Mouse (Mus musculus) thymus, postnatal 10 days (tissue): ENCODE data around the gene Gpr15.
A peak's percentile ranks its signal among the peaks of the same experiment; 100 is the strongest.

Source experiments
- DNase-seq, 2 experiments: peaks; one replicate each; pipeline ENCODE4 v3.0.0; 2021; ENCODE audit warnings: low spot score in 2 of 2

The Gpr15 gene

DNA sequence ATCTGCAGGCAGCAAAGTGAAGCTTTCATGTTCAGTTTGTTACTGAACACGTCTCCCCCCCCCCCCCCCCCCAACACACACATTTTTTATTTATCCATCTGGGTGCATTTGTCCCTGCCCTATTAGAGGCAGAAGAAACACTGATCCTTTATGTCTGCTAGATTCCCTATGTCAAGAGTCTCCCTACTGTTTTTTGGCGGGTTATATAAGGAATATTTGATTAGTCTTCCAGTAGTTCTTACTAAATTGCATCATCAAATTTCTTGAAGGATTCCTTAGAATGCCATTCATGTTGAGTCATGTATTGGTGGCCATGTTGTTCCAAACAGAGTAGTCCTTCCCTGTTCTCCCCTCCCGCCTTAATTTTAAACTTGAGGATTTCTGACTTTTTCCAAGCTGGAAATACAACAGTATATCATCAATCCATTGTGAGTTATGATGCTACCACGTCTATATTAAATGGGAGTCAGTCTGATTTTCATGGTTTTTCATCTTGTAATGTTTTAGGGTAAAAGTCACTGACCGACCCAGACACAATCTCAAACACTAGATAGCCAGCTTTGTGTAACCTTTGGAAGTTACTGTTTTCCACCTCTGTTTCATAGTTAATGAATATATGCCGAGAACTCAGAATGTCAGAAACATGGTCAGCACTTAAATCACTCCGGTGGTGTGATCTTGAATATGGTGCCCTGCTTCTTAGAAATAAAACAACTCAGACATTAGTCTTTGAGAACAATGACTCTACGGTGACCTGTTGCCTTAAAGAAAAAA, 47.5 kb downstream of the Gpr15 start:
- DNase-seq = no peak

DNA sequence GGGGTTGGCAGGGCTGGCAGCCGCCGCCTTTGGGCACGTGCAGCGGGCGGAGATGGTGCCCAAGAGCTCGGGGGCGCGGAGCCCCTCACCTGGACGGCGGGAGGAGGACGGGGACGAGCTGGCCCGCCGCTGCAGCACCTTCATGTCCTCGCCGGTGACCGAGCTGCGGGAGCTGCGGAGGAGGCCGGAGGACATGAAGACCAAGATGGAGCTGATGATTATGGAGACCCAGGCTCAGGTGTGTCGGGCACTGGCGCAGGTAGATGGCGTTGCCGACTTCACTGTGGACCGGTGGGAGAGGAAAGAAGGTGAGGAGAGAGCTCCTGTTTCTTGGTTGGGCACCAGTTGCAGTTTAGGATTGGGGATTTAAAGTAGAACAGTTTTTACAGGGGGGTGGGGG, 48.2 kb downstream of the Gpr15 start:
- DNase-seq = peak in 1 of 2 experiments; percentile 14

DNA sequence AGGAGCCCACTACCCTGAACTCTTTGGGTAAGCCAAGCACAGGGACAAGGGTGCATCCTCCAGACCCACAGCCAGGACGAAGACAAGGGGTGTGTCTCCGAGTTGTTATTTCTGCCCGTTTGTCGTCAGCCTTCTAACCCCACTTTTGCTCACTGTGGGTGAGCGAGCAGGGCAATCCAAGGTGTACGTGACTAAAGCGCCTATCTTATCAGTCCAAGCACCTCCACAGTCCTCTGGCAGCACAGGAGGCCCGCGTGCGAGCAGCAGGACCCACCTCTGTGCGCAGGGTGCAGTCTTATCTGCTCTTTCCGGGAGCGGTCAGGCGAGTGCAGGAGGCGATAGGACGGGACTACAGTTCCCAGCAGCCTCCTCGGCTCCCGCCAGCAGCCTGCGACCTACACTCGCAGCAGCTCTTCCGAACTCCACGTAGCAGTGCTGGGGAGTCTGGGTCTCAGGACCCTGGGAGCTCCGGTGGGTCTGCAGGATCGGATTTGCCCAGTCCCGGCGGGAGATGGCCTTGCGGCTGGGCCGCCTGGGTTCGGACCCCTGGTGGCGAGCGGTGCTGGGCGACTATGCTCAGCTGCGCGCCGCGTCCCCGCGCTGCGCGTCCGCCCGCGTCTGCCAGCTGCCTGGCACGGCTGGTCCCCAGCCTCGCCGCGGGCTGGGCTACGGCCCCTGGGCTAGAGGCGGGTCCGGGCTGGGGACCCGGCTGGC, 48.8 kb downstream of the Gpr15 start, which contains the start of gene Cpox:
TSS of gene Cpox (plus strand) at position 376 of the 714 bp plus-strand sequence.
- DNase-seq = peak; percentile 58 to 61

DNA sequence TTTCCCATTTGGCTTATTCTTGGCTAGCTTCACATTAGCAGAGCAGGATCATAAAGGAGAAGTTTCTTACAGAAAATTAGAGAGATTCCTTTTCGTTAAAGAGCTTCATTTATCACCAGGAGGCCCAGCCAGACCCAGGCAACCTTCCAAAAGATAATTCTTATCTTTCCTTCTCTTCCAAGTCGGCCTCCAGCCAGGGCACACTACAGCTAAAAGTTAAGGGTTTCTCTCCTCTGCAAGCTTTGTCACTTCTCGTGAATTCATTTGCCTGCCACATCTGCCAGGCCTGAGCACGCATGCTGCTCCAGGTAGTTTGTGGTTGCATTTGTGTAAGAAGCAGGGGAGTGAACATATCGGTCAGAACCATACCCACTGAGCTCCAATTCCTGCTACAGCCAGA, 49.6 kb downstream of the Gpr15 start:
- DNase-seq = no peak

DNA sequence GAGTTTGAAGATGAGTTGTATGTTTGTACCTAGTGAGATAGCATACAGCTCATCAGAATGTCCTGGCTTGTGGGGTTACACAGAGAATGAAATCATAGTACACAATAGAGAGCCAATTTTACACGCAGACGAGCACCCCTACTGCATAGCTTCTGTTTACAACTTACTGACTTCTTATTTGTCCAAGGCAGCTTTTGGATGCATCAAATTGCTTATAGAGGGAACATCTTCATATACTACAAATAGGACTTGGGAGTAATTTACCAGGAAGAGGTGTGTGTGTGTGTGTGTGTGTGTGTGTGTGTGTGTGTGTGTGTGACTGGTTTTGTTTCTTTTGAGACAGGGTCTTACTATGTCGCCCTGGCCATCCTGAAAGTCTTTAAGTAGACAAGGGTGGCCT, 50.3 kb downstream of the Gpr15 start:
- no peak for DNase-seq
